Mouse (Mus musculus) right cerebral cortex, adult 2 months (tissue): ENCODE results near the gene Dolpp1.

Experiments used
- DNase-seq, 2 experiments: peaks; one replicate each; pipeline ENCODE4 v3.0.0; 2021 to 2022; ENCODE audit warnings: low spot score in 2 of 2

Dolpp1 gene

DNA sequence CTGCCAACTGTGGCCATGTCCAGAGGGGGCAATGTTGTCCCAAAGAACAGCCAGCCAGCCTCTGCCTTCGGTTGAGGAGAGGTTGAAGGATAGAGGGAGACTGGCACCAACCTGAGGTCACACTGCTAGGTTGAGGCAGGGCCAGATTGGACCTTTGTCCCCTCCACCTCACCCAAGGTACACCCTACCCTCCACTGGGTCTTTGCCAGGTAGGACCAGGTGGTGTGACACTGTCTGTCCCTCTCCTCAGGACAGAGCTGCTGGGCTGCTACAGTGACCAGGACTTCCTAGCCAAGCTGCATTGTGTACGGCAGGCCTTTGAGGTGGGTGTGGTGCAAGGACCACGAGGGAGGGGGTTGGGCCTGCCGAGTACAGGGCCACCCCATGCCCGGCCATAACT lies 14.3 kb upstream of the Dolpp1 start:
- DNase-seq, result no peak

DNA sequence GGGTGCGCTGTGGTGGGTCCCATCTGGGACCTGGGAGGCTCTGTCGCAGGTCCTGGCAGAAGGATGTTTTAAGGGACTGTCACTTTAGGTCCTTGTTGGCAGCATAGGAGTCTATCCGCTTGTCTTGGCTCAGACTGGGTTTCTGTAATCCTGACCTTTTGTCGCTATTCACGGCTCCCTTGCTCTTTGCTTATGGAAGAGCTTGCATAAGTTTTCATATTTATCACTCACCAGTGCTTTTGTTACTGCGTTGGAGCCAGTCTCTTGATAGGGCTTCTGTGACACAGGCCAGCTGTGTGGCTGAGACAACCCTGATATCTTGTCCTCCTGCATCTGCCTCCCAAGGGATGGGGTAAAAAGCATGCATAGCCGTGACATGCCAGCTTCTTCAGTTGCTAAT lies 12.7 kb upstream of the Dolpp1 start:
- DNase-seq, result no peak

DNA sequence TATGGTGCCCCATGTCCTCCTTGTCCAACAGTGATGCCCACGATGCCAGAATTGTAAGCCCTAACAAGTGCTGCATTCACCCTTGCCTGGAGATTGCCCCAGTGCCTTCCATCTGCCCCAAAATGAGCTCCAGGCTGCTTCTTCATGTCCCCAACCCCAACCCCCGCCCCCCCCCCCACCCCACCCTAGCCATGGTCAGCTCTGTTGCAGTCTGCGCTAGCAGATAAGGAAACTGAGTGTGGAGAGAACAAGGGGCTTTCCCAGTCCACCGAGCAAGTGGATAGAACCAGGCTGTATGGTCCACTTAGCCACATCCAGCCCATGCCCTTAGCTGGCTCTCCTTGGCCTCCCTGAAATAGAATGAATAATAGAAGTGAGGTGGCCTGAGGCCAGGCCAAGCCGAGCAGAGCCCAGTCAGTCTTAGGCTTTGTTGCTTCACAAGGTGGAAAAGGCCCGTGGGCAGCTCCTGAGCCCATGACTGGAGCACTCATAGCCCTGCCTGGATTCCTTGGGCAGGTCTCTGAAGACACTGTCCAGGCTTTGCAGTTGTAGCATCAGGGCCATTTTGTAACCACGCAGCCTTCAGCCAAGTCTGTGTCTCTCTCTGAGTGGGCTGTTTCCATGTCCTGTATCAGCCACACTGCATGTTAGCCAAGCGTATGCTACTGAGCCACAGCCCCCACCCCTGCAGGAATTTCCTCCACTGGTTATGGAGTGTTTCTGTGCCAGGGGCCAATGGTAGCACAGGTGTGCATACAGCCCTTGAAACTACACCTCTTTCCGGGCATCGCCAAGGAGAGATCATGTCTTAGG lies 11.3 kb upstream of the Dolpp1 start:
- no peak for DNase-seq

DNA sequence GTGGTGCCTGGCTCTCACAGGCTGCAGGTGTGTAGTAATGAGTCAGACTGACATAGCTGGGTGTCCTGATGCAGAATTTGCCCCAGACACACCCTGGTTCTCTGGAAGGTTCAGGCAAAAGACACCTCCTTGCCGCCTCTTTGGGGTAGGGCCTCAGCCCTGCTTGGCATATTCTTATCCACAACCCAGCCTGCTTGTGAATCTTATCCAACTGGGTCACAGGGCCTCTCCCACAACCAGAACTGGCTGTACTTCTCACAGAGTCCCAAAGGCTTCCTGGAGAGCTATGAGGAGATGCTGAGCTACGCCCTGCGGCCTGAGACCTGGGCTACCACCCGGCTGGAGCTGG lies 10.7 kb upstream of the Dolpp1 start:
- no peak for DNase-seq

DNA sequence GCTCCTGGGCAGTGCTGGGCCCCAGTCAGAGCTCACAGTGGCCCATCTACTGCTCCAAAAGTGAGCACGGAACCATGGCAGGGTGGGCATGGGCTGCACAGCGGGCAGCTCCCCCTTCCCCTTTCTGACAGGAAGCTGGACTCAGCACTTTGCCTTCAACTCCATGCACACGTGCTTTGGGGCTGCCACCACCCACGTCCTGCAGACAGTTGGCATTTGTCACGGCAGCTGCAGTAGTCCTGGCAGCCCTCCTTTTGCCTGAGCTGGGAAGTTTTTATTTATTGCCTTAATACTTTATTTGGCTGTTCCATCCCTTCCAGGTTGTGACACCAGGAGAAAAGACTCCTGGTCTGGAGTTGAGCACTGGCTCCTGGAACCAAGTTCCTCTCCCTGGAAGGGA lies 7.2 kb upstream of the Dolpp1 start:
- peak in 1 of 2 experiments; percentile 40 for DNase-seq

DNA sequence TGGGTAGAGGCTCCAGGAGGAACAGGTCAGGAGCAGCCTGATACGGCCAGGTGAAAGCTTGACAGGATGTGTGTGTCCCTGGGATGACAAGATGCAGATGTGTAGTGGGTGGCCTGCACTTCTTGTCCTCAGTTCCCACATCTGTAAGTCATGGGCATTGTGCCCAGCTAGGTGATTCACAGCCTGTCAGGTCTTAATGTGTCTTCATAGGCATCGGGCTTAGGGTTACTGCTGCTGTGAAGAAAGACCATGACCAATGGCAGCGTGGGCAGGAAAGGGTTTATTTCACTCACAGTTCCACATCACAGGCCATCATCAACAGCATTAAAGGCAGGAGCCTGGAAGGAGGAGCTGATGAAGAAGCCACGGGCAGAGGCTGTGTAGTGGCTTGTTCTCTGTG lies 6.5 kb upstream of the Dolpp1 start:
- DNase-seq, result no peak

DNA sequence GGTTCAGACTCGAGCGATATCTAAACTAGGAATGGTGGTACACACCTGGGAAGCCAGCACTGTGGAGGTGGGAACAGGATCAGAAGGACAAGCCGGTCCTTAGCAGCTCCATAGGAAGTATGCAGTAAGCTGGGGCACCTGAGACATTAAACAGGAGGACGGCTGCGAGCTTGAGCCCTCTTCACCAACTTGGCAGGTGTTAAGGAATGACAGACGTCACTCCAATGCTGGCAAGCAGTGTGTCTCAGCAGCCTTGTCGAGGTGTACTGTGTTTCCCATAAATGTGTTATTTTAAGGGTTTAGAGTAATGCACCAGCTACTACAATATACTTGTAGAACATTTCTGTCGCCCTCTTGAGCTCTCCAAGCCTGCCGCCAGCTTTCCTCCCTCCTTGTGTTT lies 5.1 kb upstream of the Dolpp1 start:
- DNase-seq, result no peak

DNA sequence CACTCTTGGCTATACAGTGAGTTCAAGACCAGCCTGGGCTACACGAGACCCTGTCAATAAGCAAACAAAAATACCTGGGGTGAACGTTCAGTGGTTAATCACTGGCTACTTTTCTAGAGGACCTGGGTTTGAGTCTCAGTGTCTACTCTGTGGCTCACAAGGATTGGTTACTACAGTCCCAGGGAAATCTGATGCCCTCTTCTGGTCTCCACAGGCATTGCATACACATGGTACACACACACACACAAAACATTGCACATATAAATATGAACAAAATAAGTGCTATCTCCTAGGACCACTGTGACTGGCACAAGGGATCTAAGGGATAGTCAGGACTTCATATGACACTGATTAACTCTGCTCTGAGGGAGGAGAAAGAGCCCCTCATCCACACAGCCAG lies 3.1 kb upstream of the Dolpp1 start:
- no peak for DNase-seq

DNA sequence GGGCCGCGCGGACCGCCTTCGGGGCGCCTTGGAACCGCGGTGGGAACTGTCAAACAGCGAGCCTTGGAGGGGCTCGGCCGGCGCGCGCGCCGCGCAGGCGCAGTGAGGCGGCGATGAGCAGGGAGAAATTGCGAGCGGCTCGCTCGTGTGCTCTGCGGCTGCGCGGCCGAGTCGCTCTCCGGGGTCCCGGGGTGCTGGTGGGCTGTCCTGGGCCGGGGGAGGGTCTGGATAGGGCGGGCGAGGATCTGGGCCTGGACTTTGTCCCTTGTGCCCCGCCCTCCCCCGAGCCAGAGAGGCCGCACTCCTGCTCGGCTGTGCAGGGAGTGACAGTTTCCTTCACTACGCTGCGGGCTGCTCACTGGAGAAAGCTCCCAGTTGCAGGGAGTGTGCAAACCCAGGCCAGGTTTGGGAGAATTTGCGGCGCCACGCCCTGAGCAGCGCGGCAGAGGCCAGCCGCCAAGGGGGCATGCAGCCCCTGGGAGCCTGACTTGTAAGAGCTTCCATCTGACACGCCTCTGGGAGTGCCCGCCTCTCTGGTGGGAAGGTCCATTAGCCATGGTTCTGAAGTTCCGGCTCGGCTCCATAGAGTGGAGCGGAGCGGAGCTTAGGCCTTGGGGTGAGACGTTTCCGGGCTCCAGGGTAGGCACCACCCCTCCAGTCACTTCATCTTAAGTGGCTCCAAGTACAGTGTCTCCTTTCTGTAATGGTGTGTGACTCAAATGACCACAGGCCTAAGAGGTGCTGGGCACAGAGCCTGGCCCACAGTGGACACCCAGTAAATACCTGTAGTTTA lies 719 bp downstream of the Dolpp1 start:
- DNase-seq, result peak; percentile 61 to 63

DNA sequence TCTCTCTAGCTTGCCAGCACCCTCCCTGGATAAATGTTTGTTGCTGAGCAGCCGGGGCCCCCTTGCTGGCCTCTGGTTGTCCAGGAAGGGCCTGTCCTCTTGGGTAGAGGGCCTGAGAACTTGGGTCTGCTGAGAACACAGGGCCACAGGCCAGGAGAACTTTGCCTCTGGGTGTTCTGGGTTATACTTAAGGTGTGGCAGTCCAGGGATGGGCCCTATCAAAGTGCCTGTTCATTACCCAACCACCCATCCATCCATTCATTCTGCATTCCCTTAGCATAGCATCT lies 1.3 kb downstream of the Dolpp1 start:
- DNase-seq, result no peak

DNA sequence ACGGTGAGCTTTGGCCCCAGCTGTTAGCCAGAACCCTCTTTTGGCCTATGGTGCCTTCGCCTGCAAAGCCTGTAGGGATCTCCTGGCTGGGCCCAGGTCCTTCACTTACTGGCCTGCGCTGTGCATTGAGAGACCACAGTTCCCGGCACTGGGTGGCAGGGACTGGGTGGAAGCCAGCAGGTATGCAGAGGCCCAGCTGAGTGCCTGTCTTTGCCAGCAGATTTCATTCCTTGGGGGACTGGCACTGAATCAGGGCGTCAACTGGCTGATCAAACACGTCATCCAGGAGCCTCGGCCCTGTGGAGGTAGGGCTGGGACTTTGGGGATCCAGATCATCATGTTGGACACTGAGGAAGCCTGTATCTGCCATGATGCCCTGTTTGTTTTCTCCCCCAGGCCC lies 3.7 kb downstream of the Dolpp1 start:
- no peak for DNase-seq

DNA sequence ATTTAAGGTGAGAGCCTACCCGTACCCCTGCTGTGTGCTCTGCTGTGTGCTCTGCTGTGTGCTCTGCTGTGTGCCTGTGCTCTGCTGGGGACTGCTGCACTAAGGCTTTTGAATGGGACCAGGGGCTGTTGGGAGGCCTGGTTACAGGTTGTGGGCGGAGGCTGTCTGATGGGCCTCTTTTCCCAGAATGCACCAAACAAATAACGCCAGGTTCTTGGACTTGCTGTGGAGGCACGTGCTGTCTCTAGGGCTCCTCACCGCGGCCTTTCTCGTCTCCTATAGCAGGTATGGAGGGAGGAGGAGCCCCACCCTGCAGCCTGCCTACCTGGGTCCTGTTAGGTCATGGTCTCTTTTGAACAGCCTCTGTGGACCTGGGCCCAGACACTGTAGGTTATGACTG lies 4.2 kb downstream of the Dolpp1 start:
- DNase-seq, result no peak

DNA sequence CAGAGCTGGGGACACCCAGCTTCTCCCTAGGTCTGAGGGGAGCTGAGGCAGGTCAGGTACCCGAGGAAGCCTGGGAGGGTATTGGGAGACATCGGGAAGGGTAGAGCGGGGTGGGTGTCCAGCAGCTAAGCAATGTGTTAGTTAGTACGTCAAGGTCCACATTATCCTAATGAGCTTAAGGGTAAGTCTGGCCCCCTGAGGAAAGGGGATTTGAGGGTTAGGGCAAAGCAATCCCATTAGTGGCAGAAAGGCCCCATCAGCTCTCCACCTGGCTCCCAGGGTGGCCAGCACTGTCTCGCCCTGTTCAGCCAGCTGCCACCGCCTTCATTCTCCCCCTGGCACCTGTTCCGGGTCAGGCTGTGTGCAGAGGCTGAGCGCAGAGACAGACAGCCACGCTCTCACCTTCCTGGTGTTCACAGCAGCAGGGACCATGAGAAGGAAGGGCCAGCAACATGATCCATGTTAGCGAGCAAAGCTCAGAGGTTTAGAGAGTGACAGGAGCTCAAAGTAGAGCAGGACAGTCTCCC lies 6.0 kb downstream of the Dolpp1 start:
- no peak for DNase-seq

DNA sequence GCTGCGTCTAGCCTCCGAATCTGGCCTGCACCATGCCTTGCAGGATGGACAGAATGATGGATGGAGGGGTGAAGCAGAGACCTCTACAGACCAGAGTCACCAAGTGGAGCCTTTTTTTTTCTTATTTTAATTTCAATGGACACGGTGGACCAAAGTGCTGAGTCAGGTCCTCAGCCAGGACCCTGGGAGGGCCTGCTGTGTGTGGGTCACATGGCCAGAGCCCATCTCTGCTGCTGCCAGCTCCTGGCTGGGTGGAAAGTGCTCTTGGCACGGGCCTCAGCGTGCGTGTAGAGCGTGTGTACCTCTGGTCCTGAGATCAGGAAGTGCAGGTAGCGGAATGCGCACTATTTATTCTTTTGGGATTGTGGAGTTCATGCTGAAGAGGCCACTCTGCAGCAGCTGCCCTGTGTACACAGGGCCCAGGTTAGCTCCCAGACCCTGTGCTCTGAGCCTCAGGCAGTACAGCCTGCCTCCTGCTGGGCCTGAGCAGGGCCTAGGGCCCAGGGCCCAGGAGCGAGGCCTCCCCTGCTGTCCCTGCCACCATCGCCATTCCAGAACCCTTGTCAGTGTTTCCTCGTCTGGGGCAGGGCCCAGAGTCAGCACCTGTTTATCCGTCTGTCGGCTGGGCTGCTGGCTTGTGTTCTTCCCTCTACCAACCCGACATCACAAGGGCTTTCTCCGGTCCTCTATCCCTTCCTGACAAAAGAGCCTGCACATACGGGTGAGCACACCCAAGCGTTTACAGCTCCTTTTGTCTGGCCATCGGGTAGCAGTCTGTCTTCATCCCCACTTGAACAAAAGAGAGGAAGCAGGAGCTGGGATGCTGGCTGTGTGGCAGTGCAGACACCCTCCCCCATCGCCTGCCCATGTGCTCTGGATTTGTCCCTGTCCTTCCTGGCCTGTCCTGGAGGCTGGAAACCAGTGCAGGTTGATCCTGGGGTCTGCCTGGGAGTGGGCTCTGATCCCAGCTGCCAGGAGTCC lies 7.4 kb downstream of the Dolpp1 start:
- no peak for DNase-seq

DNA sequence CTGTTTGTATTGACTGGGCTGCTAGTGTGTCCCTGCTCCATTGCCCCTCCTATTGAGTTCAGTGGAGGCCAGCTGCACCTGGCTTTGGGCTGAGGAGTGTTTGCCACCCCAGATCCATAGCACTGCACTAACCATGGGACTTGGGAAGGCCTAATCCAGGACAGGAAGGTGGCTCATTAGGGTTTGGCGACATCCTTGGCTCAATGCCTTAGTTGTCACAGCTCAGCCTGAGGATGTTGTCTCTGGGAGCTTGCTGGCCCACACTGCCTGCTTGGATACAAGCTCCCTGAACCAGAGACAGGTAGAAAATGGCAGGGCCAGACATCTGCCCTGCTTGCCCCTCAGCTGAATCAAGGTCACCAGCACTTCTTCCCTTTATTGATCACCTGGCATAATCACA lies 9.5 kb downstream of the Dolpp1 start:
- no peak for DNase-seq

DNA sequence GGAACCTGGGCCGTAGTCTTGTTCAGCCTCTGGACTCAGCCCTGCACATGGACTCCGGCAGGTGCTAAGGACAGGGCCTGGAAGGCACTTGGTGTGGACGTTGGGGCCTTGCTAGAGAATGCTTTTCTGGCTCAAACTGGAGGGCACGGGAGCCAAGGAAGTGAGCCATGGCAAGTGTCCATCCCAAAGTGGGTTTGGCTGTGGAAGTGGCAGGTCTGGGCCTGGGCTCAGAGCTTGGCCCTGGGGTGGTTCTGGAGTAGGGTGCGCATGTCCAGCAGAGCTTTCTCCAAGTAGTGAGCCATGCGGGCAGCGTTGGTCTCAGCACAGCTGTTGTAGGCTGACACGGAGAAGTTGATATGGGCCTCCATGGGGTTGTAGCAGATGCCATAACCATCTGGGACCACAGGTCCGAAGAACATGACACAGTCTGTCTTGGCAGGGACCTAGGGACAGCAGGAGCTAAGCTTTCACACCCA lies 10.3 kb downstream of the Dolpp1 start:
- DNase-seq, result no peak

DNA sequence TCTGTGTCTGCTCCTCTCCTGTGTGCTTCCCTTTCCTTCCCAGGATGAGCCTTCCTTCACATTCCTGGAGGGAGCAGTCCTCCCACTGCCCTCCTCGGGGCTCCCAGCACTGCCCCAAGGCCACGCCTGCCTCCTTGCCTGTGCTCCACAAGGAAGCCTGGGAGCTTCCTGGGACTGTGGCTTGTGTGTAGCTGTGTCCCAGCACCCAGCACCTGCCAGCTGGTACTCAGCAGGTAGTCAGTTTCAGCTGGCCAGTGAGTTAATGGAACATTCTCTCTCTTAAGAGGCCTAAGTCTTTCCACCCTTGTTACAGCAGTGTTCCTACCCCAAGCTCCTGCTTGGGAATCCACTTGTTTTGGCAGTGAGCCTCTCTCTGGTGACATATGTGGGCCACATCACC lies 10.8 kb downstream of the Dolpp1 start:
- DNase-seq, result no peak

DNA sequence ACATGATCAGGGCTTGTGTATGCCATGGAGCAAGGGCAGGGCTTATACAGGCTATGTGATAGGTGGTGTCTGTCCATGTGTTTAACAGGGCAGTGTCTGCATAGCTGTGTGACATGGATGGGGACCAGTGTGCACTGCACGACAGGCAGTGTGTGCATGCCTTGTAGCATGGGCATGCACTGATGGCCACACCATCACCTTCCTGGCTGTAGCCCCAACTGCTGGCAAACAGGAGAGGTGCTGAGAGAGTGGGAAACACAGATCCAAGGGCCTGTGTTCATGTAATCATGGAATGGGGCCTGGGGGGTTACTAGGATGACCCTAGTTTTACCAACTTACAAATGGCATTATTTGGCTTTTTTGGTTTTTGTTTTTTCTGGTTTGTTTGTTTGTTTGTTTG lies 11.8 kb downstream of the Dolpp1 start:
- no peak for DNase-seq

DNA sequence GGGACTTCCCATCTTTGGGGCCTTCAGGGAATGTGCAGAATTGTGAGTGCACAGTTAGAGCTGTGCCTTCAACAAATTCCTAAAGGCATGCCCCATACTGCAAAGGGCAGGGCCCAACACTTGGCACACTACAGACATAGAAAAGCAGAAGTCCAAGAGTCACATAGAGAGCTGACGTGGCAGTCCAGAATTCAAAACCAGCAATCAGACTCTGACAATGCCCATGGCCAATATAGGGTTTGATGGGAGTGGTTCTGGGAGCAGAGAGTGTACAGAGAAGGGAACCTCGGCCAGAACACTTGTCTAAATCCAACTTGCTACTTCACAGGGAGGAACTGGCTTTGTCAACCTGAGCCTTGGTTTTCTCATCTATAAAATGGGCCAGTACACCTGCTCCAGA lies 15.2 kb downstream of the Dolpp1 start:
- no peak for DNase-seq

DNA sequence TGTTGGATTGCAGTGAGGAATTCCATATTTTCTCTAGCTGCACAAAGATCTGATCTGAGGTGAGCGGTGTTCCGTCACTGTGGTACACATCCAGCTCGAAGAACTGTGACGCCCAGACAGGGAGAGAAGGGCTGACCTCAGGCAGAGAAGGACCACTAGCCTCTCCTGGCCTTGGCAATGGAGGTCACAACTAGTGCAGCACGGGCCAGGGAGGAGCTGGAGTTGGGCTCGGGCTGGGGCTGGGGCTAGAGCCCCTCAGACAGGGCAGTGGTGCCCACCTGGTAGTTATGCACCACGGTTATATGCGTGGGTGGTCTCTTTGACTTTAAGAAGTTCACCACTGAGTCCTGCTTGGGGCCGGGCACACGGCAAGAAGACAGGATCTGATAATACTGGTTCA lies 15.7 kb downstream of the Dolpp1 start:
- no peak for DNase-seq

DNA sequence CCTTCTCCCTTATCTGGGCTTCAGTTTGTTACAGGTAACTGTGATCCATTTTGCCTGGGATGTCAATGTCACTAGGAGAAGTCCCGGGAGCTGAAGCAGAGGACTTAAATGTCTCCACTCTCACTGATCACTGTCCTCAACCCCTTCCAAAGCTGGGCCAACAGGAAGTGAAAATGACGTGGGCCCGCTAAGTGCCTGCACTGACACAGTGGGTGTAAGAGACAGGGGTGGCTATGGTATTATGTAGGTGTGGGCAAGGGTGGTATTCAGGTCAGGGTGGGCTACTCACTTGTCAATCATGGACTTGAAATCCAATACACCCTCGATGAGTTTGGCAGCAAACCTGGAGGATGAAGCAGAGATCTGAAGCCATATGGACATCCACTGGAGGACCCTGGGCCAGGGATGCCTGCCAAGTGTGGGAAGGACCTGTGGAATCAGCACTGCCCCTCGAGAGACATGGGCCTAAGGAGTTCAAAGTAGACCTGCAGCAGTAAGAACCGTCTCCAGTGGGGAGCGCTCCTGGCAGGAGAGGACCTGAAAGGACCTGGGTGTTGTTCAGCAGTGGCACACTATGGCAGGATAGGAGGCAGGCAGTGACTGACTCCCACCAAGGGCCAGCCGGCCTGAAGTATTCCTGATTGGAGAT lies 16.5 kb downstream of the Dolpp1 start:
- no peak for DNase-seq
